Mouse (Mus musculus) limb, embryonic 13.5 days (tissue): Measurements from ENCODE around the gene Hsd3b1. TPM values are rescaled to one million over a fixed set of nuclear protein-coding genes. Genes with fewer than 3 reads are reported as not detected.
"Not testable (repeated sequence)": the region's sequence is repeated elsewhere in the genome, so short reads cannot be mapped to it uniquely, and the experiment has no call there.

Source experiments
- ATAC-seq: fragments of 200-750 bp; cut with Nextera tagmentation; 2 replicates; pipeline ENCODE4 v1.8.0; 2017; ENCODE audit warnings: low read depth, moderate number of reproducible peaks, moderate TSS enrichment; ENCODE audit not compliant: low FRiP score
- H3K27ac ChIP-seq: fragments of 300-500 bp; sonication (generic); 2 replicates; pipeline ENCODE4 v1.5.1; 2015; ENCODE audit warnings: inconsistent platforms, mild to moderate bottlenecking, moderate library complexity
- H3K27me3 ChIP-seq: fragments of 300-500 bp; sonication (generic); 2 replicates; pipeline ENCODE4 v1.6.1; 2015; ENCODE audit warnings: mild to moderate bottlenecking, inconsistent platforms
- H3K36me3 ChIP-seq: fragments of 300-500 bp; sonication (generic); 2 replicates; pipeline ENCODE4 v1.6.1; 2015; ENCODE audit warnings: inconsistent platforms, mild to moderate bottlenecking, moderate library complexity
- H3K4me1 ChIP-seq: fragments of 300-500 bp; sonication (generic); 2 replicates; pipeline ENCODE4 v1.6.1; 2015; ENCODE audit warnings: inconsistent platforms
- H3K4me2 ChIP-seq: fragments of 300-500 bp; sonication (generic); replicated peaks from 2 replicates; pipeline ENCODE4 v1.6.1; 2015; ENCODE audit warnings: inconsistent platforms, mild to moderate bottlenecking, moderate library complexity
- H3K4me3 ChIP-seq: fragments of 300-500 bp; sonication (generic); 2 replicates; pipeline ENCODE4 v1.5.1; 2015; ENCODE audit warnings: moderate library complexity, mild to moderate bottlenecking, inconsistent platforms
- H3K9ac ChIP-seq: fragments of 300-500 bp; sonication (generic); 2 replicates; pipeline ENCODE4 v1.6.1; 2015; ENCODE audit warnings: mild to moderate bottlenecking, inconsistent platforms
- H3K9me3 ChIP-seq: fragments of 300-500 bp; sonication (generic); 2 replicates; pipeline ENCODE4 v1.6.1; 2016; ENCODE audit warnings: inconsistent platforms
- WGBS: fragments of 180-500 bp; shearing (Covaris S2); methylation state at CpG from one replicate; pipeline ENCODE4 v1.1.7; 2015; 5-methylcytosine and 5-hydroxymethylcytosine counted together
- polyA plus RNA-seq: library from polyadenylated mRNA; unstranded; fragments of >200 nt; fragmentation: Nextera tagmentation; extraction: Ambion mirVana; gene quantifications from 2 replicates; pipeline ENCODE4 v1.2.1, GENCODE M21; 2015

Hsd3b1 gene
- polyA plus RNA-seq, 1 experiment from 2014 or later = not detected

DNA sequence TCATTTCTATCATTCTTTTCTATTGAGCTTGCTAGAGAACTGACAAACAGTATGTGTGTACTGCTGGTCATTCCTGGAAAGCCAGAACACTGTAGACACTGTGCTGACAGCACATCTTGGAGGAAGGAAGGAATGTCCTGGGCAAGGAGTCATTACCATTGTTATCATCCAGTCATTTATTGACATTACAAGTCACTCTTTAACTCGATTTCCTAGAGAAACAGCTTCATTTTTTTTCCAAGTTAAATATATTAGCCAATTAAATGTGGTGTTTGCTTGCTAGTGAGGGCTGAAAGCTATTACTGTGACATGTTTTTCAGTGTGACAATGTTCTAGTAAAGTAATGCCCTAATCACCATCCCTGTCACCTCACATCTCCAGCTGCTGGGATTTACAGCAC is 5.9 kb downstream of the Hsd3b1 start:
- H3K4me2 ChIP-seq = no peak overlapping the region
- no peaks in the 10 kb centered on the region for H3K36me3 ChIP-seq
- no peak overlapping the region for H3K4me3 ChIP-seq
- H3K9ac ChIP-seq = no peak overlapping the region
- 32% methylated on average over 1 of the region's 1 CpGs for WGBS
- H3K9me3 ChIP-seq = no peaks in the 10 kb centered on the region
- no peaks in the 10 kb centered on the region for H3K27me3 ChIP-seq
- ATAC-seq = no peak
- no peaks in the 10 kb centered on the region for H3K4me1 ChIP-seq
- no peak overlapping the region for H3K27ac ChIP-seq

- Histone ChIP-seq H3K4me1 (no peaks in the 10 kb centered on the region), H3K9ac (no peak overlapping the region), H3K4me2 (no peak overlapping the region), H3K9me3 (no peaks in the 10 kb centered on the region), H3K36me3 (no peaks in the 10 kb centered on the region), H3K27me3 (no peaks in the 10 kb centered on the region), H3K4me3 (no peak overlapping the region), H3K27ac (no peak overlapping the region)
- WGBS = 93% methylated on average over 3 of the region's 3 CpGs
- ATAC-seq = no peak
Observed at GRCm38 (mm10) chr3:98853051-98853450, 6.5 kb downstream of the Hsd3b1 start.

GRCm38 (mm10) chr3:98852631-98853030 is 7.0 kb downstream of the Hsd3b1 start:
- ATAC-seq = no peak
- WGBS = 81% methylated on average over 6 of the region's 6 CpGs

GRCm38 (mm10) chr3:98851853-98852252 is 7.7 kb downstream of the Hsd3b1 start:
- Histone ChIP-seq H3K4me2 (no peak overlapping the region), H3K27me3 (no peaks in the 10 kb centered on the region), H3K9ac (no peak overlapping the region), H3K4me3 (no peak overlapping the region), H3K36me3 (no peaks in the 10 kb centered on the region), H3K27ac (no peak overlapping the region), H3K4me1 (no peaks in the 10 kb centered on the region), H3K9me3 (no peaks in the 10 kb centered on the region)
- no peak for ATAC-seq
- 74% methylated on average over 2 of the region's 2 CpGs for WGBS

More at GRCm38 (mm10) chr3:98852631-98853030, 7.0 kb downstream of the Hsd3b1 start:
- no peaks in the 10 kb centered on the region for H3K27me3 ChIP-seq
- no peaks in the 10 kb centered on the region for H3K36me3 ChIP-seq
- H3K27ac ChIP-seq = no peak overlapping the region
- no peak overlapping the region for H3K4me3 ChIP-seq
- H3K9ac ChIP-seq = no peak overlapping the region
- no peak overlapping the region for H3K4me2 ChIP-seq
- no peaks in the 10 kb centered on the region for H3K4me1 ChIP-seq
- H3K9me3 ChIP-seq = no peaks in the 10 kb centered on the region

DNA sequence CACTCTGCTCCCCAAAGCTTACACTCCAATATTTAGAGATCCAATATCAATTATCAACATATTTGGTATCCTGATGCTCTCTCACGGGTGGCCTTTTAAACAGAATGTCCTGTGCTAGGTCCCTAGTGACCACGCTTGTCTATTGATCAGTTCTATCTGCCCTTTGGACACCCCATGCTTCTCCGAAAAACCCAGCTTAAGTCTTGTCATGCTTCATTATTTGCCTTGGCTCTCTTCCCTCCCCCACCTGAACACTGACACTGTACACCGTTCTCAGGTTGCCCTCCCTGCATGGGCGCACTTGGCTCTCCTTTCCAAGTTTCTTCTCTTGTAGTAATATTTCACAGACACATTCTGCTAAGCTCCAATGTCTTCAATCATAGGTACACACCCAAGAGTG is 9.3 kb downstream of the Hsd3b1 start:
- no peaks in the 10 kb centered on the region for H3K9me3 ChIP-seq
- no peak overlapping the region for H3K27ac ChIP-seq
- no peak overlapping the region for H3K4me3 ChIP-seq
- H3K4me1 ChIP-seq = no peaks in the 10 kb centered on the region
- no peaks in the 10 kb centered on the region for H3K27me3 ChIP-seq
- no peak overlapping the region for H3K4me2 ChIP-seq
- ATAC-seq = no peak
- WGBS = 81% methylated on average over 5 of the region's 5 CpGs
- H3K9ac ChIP-seq = no peak overlapping the region
- H3K36me3 ChIP-seq = no peaks in the 10 kb centered on the region

GRCm38 (mm10) chr3:98848898-98849297 is 10.7 kb downstream of the Hsd3b1 start:
- H3K4me2 ChIP-seq = no peak overlapping the region
- no peaks in the 10 kb centered on the region for H3K27me3 ChIP-seq
- H3K9ac ChIP-seq = no peak overlapping the region
- 89% methylated on average over 1 of the region's 1 CpGs for WGBS
- H3K27ac ChIP-seq = no peak overlapping the region
- no peak overlapping the region for H3K4me3 ChIP-seq
- no peak for ATAC-seq
- H3K36me3 ChIP-seq = no peaks in the 10 kb centered on the region
- no peaks in the 10 kb centered on the region for H3K4me1 ChIP-seq
- H3K9me3 ChIP-seq = no peaks in the 10 kb centered on the region

GRCm38 (mm10) chr3:98814101-98814670 is 45.4 kb downstream of the Hsd3b1 start, which contains the start of gene Hsd3b6:
Gene Hsd3b6, minus strand, starts transcription at chr3:98814443.
- Histone ChIP-seq H3K9me3 (no peaks in the 10 kb centered on the region), H3K4me1 (no peaks in the 10 kb centered on the region), H3K4me3 (no peak within 1 kb of the TSS), H3K27me3 (no peaks in the 10 kb centered on the region), H3K4me2 (no peak within 1 kb of the TSS), H3K27ac (no peak within 1 kb of the TSS), H3K36me3 (no peaks in the 10 kb centered on the region), H3K9ac (no peak within 1 kb of the TSS)
- WGBS = 64% methylated on average over 6 of the region's 6 CpGs
- no peak for ATAC-seq

DNA sequence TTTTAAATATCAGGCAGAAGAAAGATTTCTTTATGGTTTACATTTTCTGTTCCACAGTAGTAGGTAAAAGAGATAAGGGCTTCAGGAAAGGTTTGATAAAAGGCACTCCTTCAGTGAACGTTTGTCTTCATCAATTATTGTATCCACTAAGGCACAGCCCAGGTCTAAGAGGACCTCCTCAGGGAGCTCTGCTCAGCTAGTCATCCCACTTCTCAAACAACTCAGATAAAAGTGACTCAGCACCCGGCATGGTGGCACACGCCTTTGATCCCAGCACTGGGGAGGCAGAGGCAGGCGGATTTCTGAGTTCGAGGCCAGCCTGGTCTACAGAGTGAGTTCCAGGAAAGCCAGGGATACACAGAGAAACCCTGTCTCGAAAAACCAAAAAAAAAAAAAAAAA is 46.9 kb downstream of the Hsd3b1 start:
- H3K4me1 ChIP-seq, H3K9ac ChIP-seq, H3K4me2 ChIP-seq, H3K27ac ChIP-seq, ATAC-seq, H3K9me3 ChIP-seq, H3K36me3 ChIP-seq, H3K27me3 ChIP-seq, H3K4me3 ChIP-seq: not testable (repeated sequence)
- WGBS = 84% methylated on average over 6 of the region's 6 CpGs

DNA sequence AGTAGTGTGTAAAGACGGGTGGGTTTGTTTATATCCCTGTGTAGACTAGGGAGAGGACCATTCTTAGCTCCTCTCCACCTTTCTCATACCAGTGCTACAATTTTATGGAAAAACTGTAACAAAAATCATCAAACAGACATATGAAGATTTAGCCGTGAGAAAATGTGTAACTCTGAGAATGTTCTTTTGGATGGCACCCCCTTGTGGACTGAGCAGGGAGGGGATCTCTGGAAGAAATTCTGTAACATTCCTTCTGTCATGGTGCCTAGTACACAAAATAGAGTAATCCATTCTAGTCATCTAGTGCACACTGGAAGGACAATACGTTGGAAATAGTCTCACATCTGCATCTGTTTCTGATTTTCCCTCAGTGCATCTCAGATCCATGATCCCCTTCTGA is 54.6 kb downstream of the Hsd3b1 start:
- not testable (repeated sequence) for H3K4me1 ChIP-seq, H3K4me2 ChIP-seq, H3K36me3 ChIP-seq, H3K27ac ChIP-seq, H3K4me3 ChIP-seq, H3K9ac ChIP-seq, H3K9me3 ChIP-seq, H3K27me3 ChIP-seq, ATAC-seq
- 51% methylated on average over 3 of the region's 3 CpGs for WGBS

Other genes with a start within 250 kb of the Hsd3b1 start
- not detected in 2 replicates for gene Hsd3b5, start 229.5 kb downstream of the Hsd3b1 start, polyA plus RNA-seq
- gene Hsd3b2, start 135.3 kb downstream of the Hsd3b1 start, polyA plus RNA-seq = not detected in 2 replicates
- 0.08 TPM in 1 of 2 replicates, not detected in the other for gene Hsd3b3, start 96.7 kb downstream of the Hsd3b1 start, polyA plus RNA-seq
- gene Hsd3b6, start 45.4 kb downstream of the Hsd3b1 start, polyA plus RNA-seq = 16.3 and 17.4 TPM in 2 replicates
- 0.06 and 0.15 TPM in 2 replicates for gene Hao2, start 33.4 kb upstream of the Hsd3b1 start, polyA plus RNA-seq